Mouse (Mus musculus) midbrain, postnatal 0 days (tissue): ENCODE data around the gene Proser1. TPM values are rescaled to one million over a fixed set of nuclear protein-coding genes. Genes with fewer than 3 reads are reported as not detected.

Source experiments
- ATAC-seq: fragments of 200-750 bp; cut with Nextera tagmentation; 2 replicates; pipeline ENCODE4 v1.8.0; 2017; ENCODE audit warnings: moderate number of reproducible peaks, mild to moderate bottlenecking, moderate TSS enrichment, moderate library complexity; ENCODE audit not compliant: low FRiP score
- DNase-seq: peaks from one replicate; pipeline ENCODE4 v3.0.0-alpha.2; 2015; ENCODE audit warnings: low spot score
- H3K27ac ChIP-seq: fragments of 300-500 bp; sonication (generic); 2 replicates; pipeline ENCODE4 v1.5.1; 2014; ENCODE audit warnings: low read depth, mild to moderate bottlenecking, low read length, mixed read lengths
- H3K27me3 ChIP-seq: fragments of 300-500 bp; sonication (generic); 2 replicates; pipeline ENCODE4 v1.6.1; 2014; ENCODE audit warnings: low read length, control low read depth, mixed read lengths; ENCODE audit not compliant: insufficient read depth
- H3K36me3 ChIP-seq: fragments of 300-500 bp; sonication (generic); 2 replicates; pipeline ENCODE4 v1.6.1; 2014; ENCODE audit warnings: low read length, control low read depth, mixed read lengths; ENCODE audit not compliant: insufficient read depth
- H3K4me1 ChIP-seq: fragments of 300-500 bp; sonication (generic); 2 replicates; pipeline ENCODE4 v1.6.1; 2014; ENCODE audit warnings: mild to moderate bottlenecking, control low read depth, antibody characterized with exemption, low read length, mixed read lengths; ENCODE audit not compliant: insufficient read depth
- H3K4me2 ChIP-seq: fragments of 300-500 bp; sonication (generic); 2 replicates; pipeline ENCODE4 v1.6.1; 2014; ENCODE audit warnings: low read depth, mild to moderate bottlenecking, low read length, mixed read lengths; ENCODE audit not compliant: poor library complexity, severe bottlenecking
- H3K4me3 ChIP-seq: fragments of 300-500 bp; sonication (generic); 2 replicates; pipeline ENCODE4 v1.5.1; 2014; ENCODE audit warnings: low read depth, mild to moderate bottlenecking, low read length, moderate library complexity
- H3K9ac ChIP-seq: fragments of 300-500 bp; sonication (generic); replicated peaks from 2 replicates; pipeline ENCODE4 v1.6.1; 2014; ENCODE audit warnings: mild to moderate bottlenecking, low read length, moderate library complexity, mixed read lengths; ENCODE audit not compliant: poor library complexity, severe bottlenecking
- H3K9me3 ChIP-seq: fragments of 300-500 bp; sonication (generic); 2 replicates; pipeline ENCODE4 v1.6.1; 2016; ENCODE audit warnings: low read length, control low read depth
- CTCF ChIP-seq: IDR thresholded peaks from 2 replicates; pipeline ENCODE4 v1.5.1; 2016; ENCODE audit warnings: antibody characterized with exemption, mild to moderate bottlenecking
- WGBS: fragments of 180-500 bp; shearing (Covaris S2); extraction: QIAGEN DNeasy Blood & Tissue Kit; methylation state at CpG from one replicate; pipeline ENCODE4 v1.1.7; 2014; 5-methylcytosine and 5-hydroxymethylcytosine counted together
- polyA plus RNA-seq: library from polyadenylated mRNA; unstranded; fragments of >200 nt; fragmentation: Nextera tagmentation; extraction: Ambion mirVana; gene quantifications from 2 replicates; pipeline ENCODE4 v1.2.1, GENCODE M21; 2015
- total RNA-seq: library from RNA; depleted of rRNA; stranded (reverse); fragments of >200 nt; gene quantifications from 2 replicates; pipeline ENCODE4 v1.2.3, GENCODE M21; 2014

Gene Proser1
- total and polyA plus RNA-seq, 2 experiments from 2014 or later: 4.9 to 15.1 TPM

- Histone ChIP-seq H3K36me3 (peaks cover 53% of the 10 kb centered on the region), H3K4me1 (no peaks in the 10 kb centered on the region), H3K9ac (no peak overlapping the region), H3K4me2 (no peak overlapping the region), H3K27ac (no peak overlapping the region), H3K9me3 (no peaks in the 10 kb centered on the region), H3K27me3 (no peaks in the 10 kb centered on the region), H3K4me3 (no peak overlapping the region)
- ATAC-seq (no peak), DNase-seq (no peak)
- TF ChIP-seq CTCF: no peak
- 95% methylated on average over 11 of the region's 11 CpGs for WGBS
Measured at GRCm38 (mm10) chr3:53450666-53451065, 12.8 kb upstream of the Proser1 start.

- ATAC-seq: no peak
- no peak overlapping the region for H3K9ac ChIP-seq
Measured at GRCm38 (mm10) chr3:53452351-53452750, 11.1 kb upstream of the Proser1 start.

GRCm38 (mm10) chr3:53453346-53453745, 10.1 kb upstream of the Proser1 start:
- Histone ChIP-seq H3K27ac (no peak overlapping the region), H3K4me3 (no peak overlapping the region), H3K4me1 (no peaks in the 10 kb centered on the region), H3K27me3 (no peaks in the 10 kb centered on the region), H3K4me2 (no peak overlapping the region), H3K9me3 (no peaks in the 10 kb centered on the region), H3K36me3 (peaks cover 73% of the 10 kb centered on the region), H3K9ac (no peak overlapping the region)
- ATAC-seq (no peak), DNase-seq (no peak)
- 96% methylated on average over 7 of the region's 7 CpGs for WGBS
- no peak for TF ChIP-seq CTCF

More at GRCm38 (mm10) chr3:53452351-53452750, 11.1 kb upstream of the Proser1 start:
- Histone ChIP-seq H3K27ac (no peak overlapping the region), H3K36me3 (peaks cover 69% of the 10 kb centered on the region), H3K4me3 (no peak overlapping the region), H3K4me2 (no peak overlapping the region), H3K9me3 (no peaks in the 10 kb centered on the region), H3K4me1 (no peaks in the 10 kb centered on the region), H3K27me3 (no peaks in the 10 kb centered on the region)
- 96% methylated on average over 10 of the region's 10 CpGs for WGBS
- no peak for DNase-seq
- TF ChIP-seq CTCF: no peak

- WGBS: 96% methylated on average over 6 of the region's 6 CpGs
- no peak overlapping the region for H3K27ac ChIP-seq
- no peaks in the 10 kb centered on the region for H3K9me3 ChIP-seq
- TF ChIP-seq CTCF: no peak
- H3K36me3 ChIP-seq: peaks cover 73% of the 10 kb centered on the region
- H3K27me3 ChIP-seq: no peaks in the 10 kb centered on the region
- ATAC-seq (no peak), DNase-seq (no peak)
- no peak overlapping the region for H3K9ac ChIP-seq
- no peak overlapping the region for H3K4me2 ChIP-seq
- H3K4me3 ChIP-seq: no peak overlapping the region
- no peaks in the 10 kb centered on the region for H3K4me1 ChIP-seq
Measured at GRCm38 (mm10) chr3:53454005-53454404, 9.5 kb upstream of the Proser1 start.

- H3K4me3 ChIP-seq: no peak overlapping the region
- no peaks in the 10 kb centered on the region for H3K9me3 ChIP-seq
- peaks cover 73% of the 10 kb centered on the region for H3K36me3 ChIP-seq
- no peak for DNase-seq
- no peak for TF ChIP-seq CTCF
- no peak overlapping the region for H3K4me2 ChIP-seq
- no peak for ATAC-seq
- no peaks in the 10 kb centered on the region for H3K4me1 ChIP-seq
- no peak overlapping the region for H3K9ac ChIP-seq
- H3K27me3 ChIP-seq: no peaks in the 10 kb centered on the region
- 91% methylated on average over 6 of the region's 6 CpGs for WGBS
- no peak overlapping the region for H3K27ac ChIP-seq
Measured at GRCm38 (mm10) chr3:53454561-53454960, 8.9 kb upstream of the Proser1 start.

GRCm38 (mm10) chr3:53454984-53455383, 8.5 kb upstream of the Proser1 start:
- Histone ChIP-seq H3K9ac (no peak overlapping the region), H3K9me3 (no peaks in the 10 kb centered on the region), H3K27me3 (no peaks in the 10 kb centered on the region), H3K4me3 (no peak overlapping the region), H3K4me1 (no peaks in the 10 kb centered on the region), H3K36me3 (peaks cover 72% of the 10 kb centered on the region), H3K4me2 (no peak overlapping the region), H3K27ac (no peak overlapping the region)
- TF ChIP-seq CTCF: no peak
- DNase-seq (no peak), ATAC-seq (no peak)
- WGBS: 84% methylated on average over 7 of the region's 7 CpGs
